Mouse (Mus musculus): ENCODE results near the gene Dner. TPM values are rescaled to one million over a fixed set of nuclear protein-coding genes. Genes with fewer than 3 reads are reported as not detected.

Dner gene
- polyA plus RNA-seq, 1 experiment from 2014 or later, result 1.2 TPM

DNA sequence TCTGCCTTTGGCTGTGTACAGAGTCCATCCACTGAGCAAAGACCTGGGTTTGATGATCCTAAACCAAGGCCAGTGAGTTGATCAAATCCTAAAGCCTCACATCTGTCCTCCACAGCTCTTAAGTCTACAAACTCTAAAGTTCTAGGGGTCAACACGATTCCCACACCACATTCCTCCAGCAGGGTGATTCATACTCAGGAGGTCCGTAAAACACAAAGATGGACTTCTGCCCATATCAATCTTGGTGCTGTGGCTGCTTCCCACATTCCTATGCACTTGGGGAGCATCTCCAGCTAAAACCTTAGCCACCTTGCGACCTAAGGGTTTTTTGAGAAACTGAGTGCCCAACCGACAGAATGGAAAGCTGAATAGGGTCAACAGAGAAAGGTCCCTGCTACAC lies 305.1 kb downstream of the Dner start:
- no peaks in the 10 kb centered on the region for H3K9me3 ChIP-seq (ENCODE audit: control insufficient read depth, low read length)
- H3K9ac ChIP-seq (ENCODE audit: low read length), result no peak overlapping the region
- no peak overlapping the region for H3K4me2 ChIP-seq (ENCODE audit: low read depth, low read length)
- H3K4me1 ChIP-seq (replicated peaks; ENCODE audit: control insufficient read depth, insufficient read depth, low read length), result peaks cover 10% of the 10 kb centered on the region; the same call in 1 of the 2 replicates
- no peak for ATAC-seq (ENCODE audit: low read depth)
- 78% methylated on average over 4 of the region's 4 CpGs for WGBS
- no peak overlapping the region for H3K4me3 ChIP-seq (ENCODE audit: low read length)
- no peaks in the 10 kb centered on the region for H3K36me3 ChIP-seq (ENCODE audit: control insufficient read depth, insufficient read depth, low read length)
- no peak overlapping the region for H3K27ac ChIP-seq (ENCODE audit: low read length)
- H3K27me3 ChIP-seq (ENCODE audit: control insufficient read depth, insufficient read depth, low read depth, low read length), result no peaks in the 10 kb centered on the region

DNA sequence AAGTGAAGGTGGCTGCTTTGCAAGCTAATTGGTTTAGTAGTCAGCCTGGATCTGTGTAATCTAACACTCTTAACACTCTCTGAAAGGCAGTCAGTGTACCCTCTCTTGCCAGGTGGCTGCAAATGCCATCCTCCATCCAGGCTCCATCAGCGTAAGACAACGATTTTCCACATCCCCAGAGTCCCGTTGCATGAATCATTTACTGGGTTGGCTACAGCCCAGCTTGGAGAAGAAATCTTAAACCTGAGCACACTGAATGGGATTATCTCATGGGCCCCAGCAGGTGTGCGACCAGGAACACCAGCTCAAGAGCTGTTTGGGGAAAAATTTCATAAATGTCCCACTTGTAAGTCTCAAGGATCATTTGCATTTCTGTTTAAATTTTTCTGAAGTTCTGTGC lies 308.4 kb downstream of the Dner start:
- peak overlapping the region; percentile 55 for H3K27ac ChIP-seq (ENCODE audit: low read length)
- WGBS, result 38% methylated on average over 4 of the region's 4 CpGs
- peak; percentile 80 for ATAC-seq (ENCODE audit: low read depth)

DNA sequence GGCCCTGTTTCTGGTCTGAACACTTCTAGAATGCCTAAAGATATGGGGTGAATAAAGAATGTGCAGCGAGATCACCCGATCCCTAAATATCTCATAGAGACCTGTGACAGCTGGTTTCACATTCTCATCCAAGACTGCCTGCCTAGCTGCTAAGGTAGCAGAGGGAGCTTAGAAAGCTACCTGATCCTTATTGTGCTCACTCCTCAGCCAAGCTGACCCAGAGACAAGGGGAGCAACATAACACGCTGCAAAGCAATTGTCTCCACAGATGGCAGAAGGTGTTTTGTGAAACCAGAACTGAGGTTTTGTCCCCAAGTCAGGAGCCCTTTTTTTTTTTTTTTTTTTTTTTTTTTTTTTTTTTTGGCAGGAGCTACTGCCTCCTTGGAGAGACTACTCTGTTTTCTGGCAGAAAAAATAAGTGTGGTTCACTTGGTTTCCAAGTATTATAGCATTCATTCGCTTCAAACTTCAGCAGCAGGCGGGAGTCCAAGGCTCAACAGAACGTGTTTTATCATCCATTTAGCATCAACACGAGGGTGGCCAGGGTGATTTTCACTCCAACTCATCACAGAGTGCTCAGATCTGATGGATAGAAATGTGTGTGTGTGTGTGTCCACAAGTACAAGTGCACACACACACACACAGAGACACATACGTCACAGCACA lies 309.4 kb downstream of the Dner start:
- H3K27ac ChIP-seq (ENCODE audit: low read length), result no peak overlapping the region
- WGBS, result 57% methylated on average over 8 of the region's 8 CpGs
- no peaks in the 10 kb centered on the region for H3K36me3 ChIP-seq (ENCODE audit: control insufficient read depth, insufficient read depth, low read length)
- no peak overlapping the region for H3K4me2 ChIP-seq (ENCODE audit: low read depth, low read length)
- no peak for ATAC-seq (ENCODE audit: low read depth)
- peaks cover 10% of the 10 kb centered on the region for H3K4me1 ChIP-seq (replicated peaks; ENCODE audit: control insufficient read depth, insufficient read depth, low read length)
- H3K9me3 ChIP-seq (ENCODE audit: control insufficient read depth, low read length), result no peaks in the 10 kb centered on the region
- H3K9ac ChIP-seq (ENCODE audit: low read length), result no peak overlapping the region
- no peaks in the 10 kb centered on the region for H3K27me3 ChIP-seq (ENCODE audit: control insufficient read depth, insufficient read depth, low read depth, low read length)
- H3K4me3 ChIP-seq (ENCODE audit: low read length), result no peak overlapping the region

More for the DNA sequence above, 308.4 kb downstream of the Dner start:
- Histone ChIP-seq H3K9ac (ENCODE audit: low read length) (no peak overlapping the region), H3K9me3 (ENCODE audit: control insufficient read depth, low read length) (no peaks in the 10 kb centered on the region), H3K4me1 (replicated peaks; ENCODE audit: control insufficient read depth, insufficient read depth, low read length) (peaks cover 10% of the 10 kb centered on the region), H3K4me3 (ENCODE audit: low read length) (no peak overlapping the region), H3K36me3 (ENCODE audit: control insufficient read depth, insufficient read depth, low read length) (no peaks in the 10 kb centered on the region), H3K4me2 (ENCODE audit: low read depth, low read length) (no peak overlapping the region), H3K27me3 (ENCODE audit: control insufficient read depth, insufficient read depth, low read depth, low read length) (no peaks in the 10 kb centered on the region)

DNA sequence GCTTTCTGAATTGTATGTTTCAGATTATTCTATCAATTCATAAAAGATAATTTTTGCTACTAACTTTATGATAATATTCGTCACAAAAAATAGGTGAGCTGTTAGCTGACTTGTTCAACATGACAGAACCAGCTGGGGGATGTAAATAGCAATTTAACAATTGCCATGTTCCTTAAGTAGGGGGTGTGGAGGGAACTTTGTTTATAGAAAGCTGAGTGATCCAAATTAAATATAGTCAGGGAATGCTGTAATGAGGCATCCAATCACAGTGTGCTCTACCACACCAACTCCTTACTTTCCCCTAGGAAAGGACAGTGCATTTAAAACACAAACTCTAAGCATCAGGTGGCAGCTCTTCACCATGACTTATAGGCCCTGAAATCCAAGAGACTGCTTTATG lies 313.3 kb downstream of the Dner start:
- H3K9me3 ChIP-seq (ENCODE audit: control insufficient read depth, low read length), result no peaks in the 10 kb centered on the region
- no peak overlapping the region for H3K4me2 ChIP-seq (ENCODE audit: low read depth, low read length)
- peaks cover 10% of the 10 kb centered on the region for H3K4me1 ChIP-seq (replicated peaks; ENCODE audit: control insufficient read depth, insufficient read depth, low read length)
- H3K27ac ChIP-seq (ENCODE audit: low read length), result 0 out of 2 replicates have a peak overlapping the region, but pooled peaks have one; percentile 10
- no peaks in the 10 kb centered on the region for H3K27me3 ChIP-seq (ENCODE audit: control insufficient read depth, insufficient read depth, low read depth, low read length)
- H3K36me3 ChIP-seq (ENCODE audit: control insufficient read depth, insufficient read depth, low read length), result no peaks in the 10 kb centered on the region
- H3K4me3 ChIP-seq (ENCODE audit: low read length), result no peak overlapping the region
- ATAC-seq (ENCODE audit: low read depth), result peak; percentile 66
- WGBS, result 30% methylated on average over 1 of the region's 1 CpGs
- H3K9ac ChIP-seq (ENCODE audit: low read length), result no peak overlapping the region

DNA sequence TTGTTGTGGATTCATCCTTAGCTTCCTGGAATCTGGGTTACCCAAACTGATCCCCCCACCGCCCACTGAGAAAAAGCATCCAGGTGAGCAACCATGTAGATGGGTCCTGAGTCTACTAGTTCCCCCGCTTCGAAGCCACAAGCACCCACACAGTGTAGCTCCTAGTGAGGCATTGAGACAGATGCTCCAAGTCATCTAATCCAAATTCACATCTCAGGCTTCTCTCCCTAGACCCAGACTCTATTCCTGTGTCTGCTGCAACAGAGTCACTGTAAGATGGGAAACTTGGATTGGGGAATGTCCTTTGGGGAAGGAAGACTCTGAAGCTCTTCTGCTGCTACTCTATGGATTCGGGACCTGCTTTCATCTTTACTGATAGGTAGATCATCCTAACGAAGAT lies 314.0 kb downstream of the Dner start:
- no peaks in the 10 kb centered on the region for H3K27me3 ChIP-seq (ENCODE audit: control insufficient read depth, insufficient read depth, low read depth, low read length)
- peaks cover 4% of the 10 kb centered on the region; the same call in 1 of the 2 replicates for H3K4me1 ChIP-seq (replicated peaks; ENCODE audit: control insufficient read depth, insufficient read depth, low read length)
- H3K4me3 ChIP-seq (ENCODE audit: low read length), result no peak overlapping the region
- H3K4me2 ChIP-seq (ENCODE audit: low read depth, low read length), result no peak overlapping the region
- H3K9me3 ChIP-seq (ENCODE audit: control insufficient read depth, low read length), result no peaks in the 10 kb centered on the region
- H3K36me3 ChIP-seq (ENCODE audit: control insufficient read depth, insufficient read depth, low read length), result no peaks in the 10 kb centered on the region
- H3K9ac ChIP-seq (ENCODE audit: low read length), result no peak overlapping the region
- 92% methylated on average over 5 of the region's 5 CpGs for WGBS
- H3K27ac ChIP-seq (ENCODE audit: low read length), result no peak overlapping the region
- no peak for ATAC-seq (ENCODE audit: low read depth)

DNA sequence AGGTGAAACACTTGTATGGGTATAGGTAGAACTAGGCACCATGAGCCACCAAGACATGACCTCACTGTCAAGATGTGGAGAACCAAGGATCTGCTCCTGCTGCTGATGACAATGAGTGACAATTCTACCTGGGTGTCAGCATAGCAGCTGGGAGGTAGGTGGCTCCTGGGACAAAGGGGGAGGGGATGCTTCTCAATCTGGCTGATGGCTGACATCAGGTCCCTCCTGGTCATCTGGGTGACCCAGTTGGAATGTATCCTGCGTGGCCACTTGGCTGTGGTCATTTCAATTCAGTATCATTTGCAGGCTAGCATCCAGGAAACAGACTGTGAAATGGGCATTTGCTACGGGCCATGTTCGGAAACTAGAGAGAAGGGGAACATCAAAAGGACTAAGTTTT lies 315.1 kb downstream of the Dner start:
- no peaks in the 10 kb centered on the region for H3K36me3 ChIP-seq (ENCODE audit: control insufficient read depth, insufficient read depth, low read length)
- H3K9me3 ChIP-seq (ENCODE audit: control insufficient read depth, low read length), result no peaks in the 10 kb centered on the region
- no peak overlapping the region for H3K4me3 ChIP-seq (ENCODE audit: low read length)
- H3K27me3 ChIP-seq (ENCODE audit: control insufficient read depth, insufficient read depth, low read depth, low read length), result no peaks in the 10 kb centered on the region
- H3K27ac ChIP-seq (ENCODE audit: low read length), result no peak overlapping the region
- no peak overlapping the region for H3K9ac ChIP-seq (ENCODE audit: low read length)
- no peak for ATAC-seq (ENCODE audit: low read depth)
- no peaks in the 10 kb centered on the region; the same call in 1 of the 2 replicates for H3K4me1 ChIP-seq (replicated peaks; ENCODE audit: control insufficient read depth, insufficient read depth, low read length)
- no peak overlapping the region for H3K4me2 ChIP-seq (ENCODE audit: low read depth, low read length)
- 86% methylated on average over 3 of the region's 3 CpGs for WGBS

DNA sequence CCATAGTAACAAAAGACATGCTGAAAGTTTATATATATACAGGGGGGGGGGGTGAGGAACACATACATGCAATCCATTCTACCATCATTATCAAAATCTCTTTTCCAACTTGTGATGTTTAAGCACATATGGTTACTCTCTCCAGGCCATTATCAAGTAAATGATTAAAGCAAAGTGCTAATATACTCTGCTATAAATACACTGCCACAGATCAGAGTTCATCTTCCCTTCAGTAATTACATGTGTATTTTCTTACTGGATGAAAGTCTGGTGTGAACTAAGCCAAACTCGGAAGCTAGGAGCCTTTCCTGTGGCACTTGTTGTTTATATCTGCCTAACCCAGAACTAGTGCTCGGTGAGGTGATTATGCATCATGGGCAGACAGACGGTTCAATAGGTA lies 328.3 kb downstream of the Dner start:
- Histone ChIP-seq H3K4me2 (ENCODE audit: low read depth, low read length) (no peak overlapping the region), H3K27ac (ENCODE audit: low read length) (no peak overlapping the region), H3K9me3 (ENCODE audit: control insufficient read depth, low read length) (no peaks in the 10 kb centered on the region), H3K4me3 (ENCODE audit: low read length) (no peak overlapping the region), H3K27me3 (ENCODE audit: control insufficient read depth, insufficient read depth, low read depth, low read length) (no peaks in the 10 kb centered on the region), H3K9ac (ENCODE audit: low read length) (no peak overlapping the region), H3K4me1 (replicated peaks; ENCODE audit: control insufficient read depth, insufficient read depth, low read length) (no peaks in the 10 kb centered on the region), H3K36me3 (ENCODE audit: control insufficient read depth, insufficient read depth, low read length) (no peaks in the 10 kb centered on the region)
- ATAC-seq (ENCODE audit: low read depth), result no peak
- 54% methylated on average over 3 of the region's 3 CpGs for WGBS

DNA sequence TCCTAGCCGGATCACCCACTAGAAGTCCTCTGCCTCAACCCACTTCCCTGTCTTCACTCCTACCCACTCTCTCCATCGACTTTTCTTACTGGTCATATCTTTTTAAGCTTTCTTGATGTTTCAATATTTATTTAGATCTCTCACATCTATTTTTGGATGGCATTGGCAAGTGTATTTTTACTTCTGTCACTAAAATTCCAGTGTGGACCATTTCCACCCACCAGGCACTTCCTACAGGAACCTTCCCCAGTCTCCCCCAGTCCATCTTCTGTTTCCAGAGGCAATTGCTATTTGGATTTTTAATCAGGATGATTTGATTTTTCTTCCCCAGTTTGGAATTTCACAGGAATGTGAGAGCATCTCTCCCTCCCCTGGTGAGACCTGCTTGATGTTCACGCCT lies 329.5 kb downstream of the Dner start:
- no peak for ATAC-seq (ENCODE audit: low read depth)
- Histone ChIP-seq H3K4me1 (replicated peaks; ENCODE audit: control insufficient read depth, insufficient read depth, low read length) (no peaks in the 10 kb centered on the region), H3K4me3 (ENCODE audit: low read length) (no peak overlapping the region), H3K27me3 (ENCODE audit: control insufficient read depth, insufficient read depth, low read depth, low read length) (no peaks in the 10 kb centered on the region), H3K9me3 (ENCODE audit: control insufficient read depth, low read length) (no peaks in the 10 kb centered on the region), H3K27ac (ENCODE audit: low read length) (no peak overlapping the region), H3K9ac (ENCODE audit: low read length) (no peak overlapping the region), H3K4me2 (ENCODE audit: low read depth, low read length) (no peak overlapping the region), H3K36me3 (ENCODE audit: control insufficient read depth, insufficient read depth, low read length) (no peaks in the 10 kb centered on the region)
- WGBS, result 55% methylated on average over 3 of the region's 3 CpGs

DNA sequence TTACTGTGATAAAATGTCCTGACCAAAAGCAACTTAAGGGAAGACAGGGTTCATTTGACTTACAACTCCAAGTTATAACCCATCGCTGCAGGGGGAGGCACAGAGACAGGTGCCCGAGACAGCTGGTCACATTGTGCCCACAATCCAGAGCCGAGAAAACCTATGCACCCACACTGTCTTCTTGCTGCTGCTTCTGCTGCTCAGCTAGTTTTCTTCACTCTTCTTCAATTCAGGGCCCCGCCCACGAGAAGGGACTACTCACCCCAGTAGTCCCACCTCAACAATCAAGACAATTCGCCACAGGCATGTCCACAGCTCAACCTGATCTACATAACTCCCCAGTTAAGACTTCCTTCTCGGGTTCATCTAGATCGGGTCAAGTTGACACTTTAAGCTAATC lies 332.1 kb downstream of the Dner start, which contains the start of gene Pid1:
Gene Pid1, minus strand, starts transcription at position 214 of the 400 bp plus-strand sequence.
- 85% methylated on average over 8 of the region's 8 CpGs for WGBS
- Histone ChIP-seq H3K4me2 (ENCODE audit: low read depth, low read length) (no peak within 1 kb of the TSS), H3K27ac (ENCODE audit: low read length) (no peak within 1 kb of the TSS), H3K27me3 (ENCODE audit: control insufficient read depth, insufficient read depth, low read depth, low read length) (no peaks in the 10 kb centered on the region), H3K4me3 (ENCODE audit: low read length) (no peak within 1 kb of the TSS), H3K9ac (ENCODE audit: low read length) (no peak within 1 kb of the TSS), H3K36me3 (ENCODE audit: control insufficient read depth, insufficient read depth, low read length) (no peaks in the 10 kb centered on the region), H3K4me1 (replicated peaks; ENCODE audit: control insufficient read depth, insufficient read depth, low read length) (no peaks in the 10 kb centered on the region), H3K9me3 (ENCODE audit: control insufficient read depth, low read length) (no peaks in the 10 kb centered on the region)
- no peak for ATAC-seq (ENCODE audit: low read depth)

All from lung, embryonic 16.5 days (tissue).